Mouse (Mus musculus) C2C12 (cell line): ENCODE results near the gene Gm14327. TPM values are rescaled to one million over a fixed set of nuclear protein-coding genes. Genes with fewer than 3 reads are reported as not detected.
A peak's percentile ranks its signal among the peaks of the same experiment; 100 is the strongest.
"Not testable (repeated sequence)": the region's sequence is repeated elsewhere in the genome, so short reads cannot be mapped to it uniquely, and the experiment has no call there.

Source experiments
- H3K27me3 ChIP-seq: one replicate; pipeline ENCODE4 v1.6.1; 2011; ENCODE audit not compliant: control insufficient read depth, insufficient read depth, insufficient read length
- H3K36me3 ChIP-seq: one replicate; pipeline ENCODE4 v1.6.1; 2011; ENCODE audit not compliant: control insufficient read depth, insufficient read depth
- H3K4me3 ChIP-seq: one replicate; pipeline ENCODE4 v1.5.1; 2011; ENCODE audit warnings: mild to moderate bottlenecking, control low read depth; ENCODE audit not compliant: poor library complexity, insufficient read depth, severe bottlenecking
- H3K79me2 ChIP-seq: one replicate; pipeline ENCODE4 v1.6.1; 2011; ENCODE audit not compliant: control insufficient read depth, insufficient read depth
- H3K79me3 ChIP-seq: one replicate; pipeline ENCODE4 v1.6.1; 2011; ENCODE audit warnings: low read depth, control low read depth
- H3ac ChIP-seq: one replicate; pipeline ENCODE3; 2011; ENCODE audit warnings: low read depth; ENCODE audit not compliant: control insufficient read depth, insufficient read length
- long read RNA-seq, 2 experiments: library from polyadenylated mRNA; unstranded; transcript quantifications; one replicate each; pipeline ENCODE4 v2.0.0; 2019 to 2020
- polyA plus RNA-seq: library from polyadenylated mRNA; unstranded; fragments of >200 nt; fragmentation: generic; extraction: Trizol; gene quantifications from one replicate; pipeline ENCODE4 v1.2.1, GENCODE M21; 2012; ENCODE audit warnings: missing spikeins

The Gm14327 gene
- polyA plus RNA-seq: 0.78 TPM
- long read RNA-seq, experiment 1, partial matches to known transcripts: 0 of 5 reads
- long read RNA-seq, experiment 1, other reads (novel, unspliced or antisense): 3 of 5 reads
- long read RNA-seq, experiment 2, partial matches to known transcripts: 2 of 30 reads
- long read RNA-seq, experiment 2, other reads (novel, unspliced or antisense): 28 of 30 reads

GRCm38 (mm10) chr2:177897046-177897578 lies at the start of gene Gm14327:
Gene Gm14327, plus strand, starts transcription at chr2:177897096.
- H3K79me2 ChIP-seq, H3K27me3 ChIP-seq, H3K36me3 ChIP-seq, H3K79me3 ChIP-seq, H3ac ChIP-seq: not testable (repeated sequence)
- peak within 1 kb of the TSS; percentile 26 for H3K4me3 ChIP-seq

- H3K79me2 ChIP-seq, H3K27me3 ChIP-seq, H3ac ChIP-seq, H3K4me3 ChIP-seq, H3K79me3 ChIP-seq, H3K36me3 ChIP-seq: not testable (repeated sequence)
Measured at GRCm38 (mm10) chr2:177862254-177862653, 34.6 kb upstream of the Gm14327 start.

- not testable (repeated sequence) for H3K27me3 ChIP-seq, H3K79me3 ChIP-seq, H3K36me3 ChIP-seq, H3ac ChIP-seq, H3K79me2 ChIP-seq, H3K4me3 ChIP-seq
Measured at GRCm38 (mm10) chr2:177887743-177888142, 9.2 kb upstream of the Gm14327 start.

GRCm38 (mm10) chr2:177898171-177898570 lies 1.3 kb downstream of the Gm14327 start:
- not testable (repeated sequence) for H3K4me3 ChIP-seq, H3ac ChIP-seq, H3K79me3 ChIP-seq, H3K79me2 ChIP-seq, H3K36me3 ChIP-seq, H3K27me3 ChIP-seq

GRCm38 (mm10) chr2:177903276-177903675 lies 6.4 kb downstream of the Gm14327 start:
- not testable (repeated sequence) for H3K79me3 ChIP-seq, H3K36me3 ChIP-seq, H3K4me3 ChIP-seq, H3ac ChIP-seq, H3K27me3 ChIP-seq, H3K79me2 ChIP-seq

- not testable (repeated sequence) for H3ac ChIP-seq, H3K36me3 ChIP-seq, H3K79me3 ChIP-seq, H3K27me3 ChIP-seq, H3K4me3 ChIP-seq, H3K79me2 ChIP-seq
Measured at GRCm38 (mm10) chr2:177925563-177926103, 28.7 kb downstream of the Gm14327 start, which contains the start of gene Zfp972. Gene Zfp972, minus strand, starts transcription at chr2:177925613.

Other genes starting within 250 kb of the Gm14327 start
- 2.8 TPM for gene Gm14322, start 137.8 kb upstream of the Gm14327 start, polyA plus RNA-seq
- 11.9 TPM for gene Gm14325, start 56.8 kb upstream of the Gm14327 start, polyA plus RNA-seq
- 0.84 TPM for gene Zfp972, start 28.5 kb downstream of the Gm14327 start, polyA plus RNA-seq
- 7.8 TPM for gene Gm14326, start 60.2 kb downstream of the Gm14327 start, polyA plus RNA-seq
- 1.9 TPM for gene Zfp971, start 126.2 kb downstream of the Gm14327 start, polyA plus RNA-seq
- gene Zfp931, start 181.4 kb downstream of the Gm14327 start, polyA plus RNA-seq: 1.5 TPM
- gene Phactr3, start 221.9 kb downstream of the Gm14327 start, polyA plus RNA-seq: not detected